Mouse (Mus musculus) granulocyte monocyte progenitor cell, adult 5-6 weeks (primary cell): ENCODE data around the gene Wdr66. TPM values are rescaled to one million over a fixed set of nuclear protein-coding genes. Genes with fewer than 3 reads are reported as not detected.
"Not testable (repeated sequence)": the region's sequence is repeated elsewhere in the genome, so short reads cannot be mapped to it uniquely, and the experiment has no call there.

ENCODE experiments used
- ATAC-seq: replicated peaks from 2 replicates; pipeline ENCODE4 v1.8.0; 2016; ENCODE audit warnings: mild to moderate bottlenecking, moderate TSS enrichment, inconsistent platforms; ENCODE audit not compliant: poor library complexity, severe bottlenecking
- total RNA-seq, 2 experiments: library from RNA; stranded (forward) in 1 of 2; stranded (reverse) in 1 of 2; fragments of 200-712, 200-1000 nt in 1 of 2; fragments of >200 nt in 1 of 2; fragmentation: Nextera tagmentation in 1 of 2; gene quantifications; 2 replicates each; pipeline ENCODE4 v1.2.3; 2014 to 2017

The Wdr66 gene
- total RNA-seq (2014; fragmentation: Nextera tagmentation) (0.99 TPM in 1 of 2 replicates, not detected in the other), total RNA-seq (2017) (not detected in 2 replicates)

GRCm38 (mm10) chr5:123251834-123252233, at the start of gene Wdr66:
Wdr66 (plus strand) TSS chr5:123252102.
- peak; percentile 87 for ATAC-seq

DNA sequence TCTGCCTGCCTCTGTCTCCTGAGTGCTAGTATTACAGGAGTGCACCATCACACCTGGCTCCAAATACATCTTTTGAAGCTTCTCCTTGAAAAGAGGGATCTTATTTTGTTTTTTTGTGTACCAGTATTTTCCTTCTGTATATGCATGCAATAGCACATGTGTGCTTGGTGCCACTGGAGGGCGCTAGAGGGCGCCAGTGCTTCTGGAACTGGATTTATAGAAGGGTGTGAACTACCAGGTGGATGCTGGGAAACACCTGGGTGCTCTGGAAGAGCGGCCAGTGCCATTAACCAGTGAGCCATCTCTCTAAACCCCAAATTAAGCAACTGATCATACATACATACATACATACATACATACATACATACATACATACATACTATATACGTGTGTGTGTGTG, 49.1 kb upstream of the Wdr66 start:
- not testable (repeated sequence) for ATAC-seq

DNA sequence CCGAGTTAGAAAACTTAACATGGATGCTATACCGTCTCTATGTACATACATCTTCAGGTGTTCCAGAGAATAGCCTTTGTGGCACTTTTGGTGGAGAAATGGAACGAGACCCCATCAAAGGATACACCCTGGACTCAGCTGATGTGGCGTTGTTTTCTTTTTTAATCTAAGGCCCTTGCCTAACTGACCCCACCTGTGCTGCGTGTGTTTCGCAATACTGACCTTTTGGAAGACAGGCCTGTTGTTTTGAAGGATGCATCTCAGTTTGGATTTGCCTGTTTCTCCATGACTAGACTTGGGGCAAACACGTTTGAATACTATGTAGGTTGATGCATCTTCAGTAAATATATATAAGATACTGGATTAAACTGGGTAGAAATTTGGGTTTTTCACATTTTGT, 48.3 kb upstream of the Wdr66 start:
- ATAC-seq, result not testable (repeated sequence)

DNA sequence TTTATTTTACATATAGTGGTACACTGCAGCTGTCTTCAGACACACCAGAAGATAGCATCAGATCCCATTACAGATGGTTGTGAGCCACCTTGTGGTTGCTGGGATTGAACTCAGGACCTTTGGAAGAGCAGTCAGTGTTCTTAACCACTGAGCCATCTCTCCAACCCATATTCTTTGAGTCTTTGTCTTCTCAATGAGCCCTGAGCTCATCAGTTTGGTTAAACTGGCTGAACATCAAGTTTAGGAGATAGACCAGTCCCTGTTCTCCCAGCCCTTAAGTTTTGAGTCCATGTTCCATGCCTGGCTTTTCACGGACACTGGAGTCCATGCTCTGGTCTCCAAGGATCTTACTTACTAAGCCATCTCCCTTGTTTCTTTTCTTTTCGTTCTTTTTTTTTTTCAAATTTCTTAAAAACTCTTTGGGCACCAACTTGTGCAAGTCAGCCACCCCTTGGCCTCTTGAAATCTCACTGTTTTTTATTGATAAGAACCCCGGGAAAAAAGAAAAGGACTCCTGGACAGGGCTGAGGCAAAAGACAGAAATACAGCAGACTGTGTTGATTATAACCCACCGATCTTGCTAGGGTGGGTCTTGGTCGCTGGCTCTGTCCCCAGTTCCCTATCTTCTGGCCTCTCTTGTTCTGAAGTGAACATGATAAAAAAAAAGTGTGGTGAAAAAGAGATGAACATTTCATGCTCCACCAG, 29.4 kb upstream of the Wdr66 start:
- peak; percentile 40 for ATAC-seq

GRCm38 (mm10) chr5:123223051-123223410, 28.9 kb upstream of the Wdr66 start:
- ATAC-seq, result peak; percentile 92

- not testable (repeated sequence) for ATAC-seq
These were observed 28.0 kb upstream of the Wdr66 start for GRCm38 (mm10) chr5:123223861-123224260.

GRCm38 (mm10) chr5:123226851-123227250, 25.1 kb upstream of the Wdr66 start:
- no peak for ATAC-seq

DNA sequence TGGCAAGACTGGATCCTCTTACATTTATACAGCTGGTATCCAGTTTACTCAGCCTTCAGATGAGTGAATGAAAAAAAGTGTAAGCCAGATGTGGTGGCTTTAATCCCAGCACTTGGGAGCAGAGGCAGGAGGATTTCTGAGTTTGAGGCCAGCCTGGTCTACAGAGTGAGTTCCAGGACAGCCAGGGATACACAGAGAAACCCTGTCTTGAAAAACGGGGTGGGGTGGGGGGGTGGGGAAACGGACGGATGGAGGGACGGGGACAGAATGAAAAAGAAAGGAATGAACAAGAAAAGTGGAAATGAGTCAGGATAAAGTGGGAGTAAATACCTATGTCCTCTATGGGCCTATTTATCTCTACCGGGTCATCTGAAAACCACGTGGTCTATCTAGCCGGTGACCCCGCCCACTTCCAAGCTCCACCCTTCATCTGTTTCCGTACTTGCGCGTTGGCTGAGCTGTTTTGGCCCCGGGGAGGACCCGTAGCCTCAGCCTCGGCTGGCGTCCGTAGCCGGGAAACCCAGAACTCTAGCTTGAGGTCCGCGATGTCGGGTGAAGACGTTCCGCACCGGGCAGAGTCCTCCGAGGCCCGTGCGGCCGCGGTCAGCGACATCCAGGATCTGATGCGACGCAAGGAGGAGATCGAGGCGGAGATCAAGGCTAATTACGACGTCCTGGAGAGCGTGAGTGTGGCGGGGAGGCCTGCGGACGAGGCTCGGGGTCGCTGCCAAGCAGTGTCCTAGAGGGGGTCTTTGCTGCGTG, 24.0 kb upstream of the Wdr66 start:
- ATAC-seq, result peak; percentile 96

DNA sequence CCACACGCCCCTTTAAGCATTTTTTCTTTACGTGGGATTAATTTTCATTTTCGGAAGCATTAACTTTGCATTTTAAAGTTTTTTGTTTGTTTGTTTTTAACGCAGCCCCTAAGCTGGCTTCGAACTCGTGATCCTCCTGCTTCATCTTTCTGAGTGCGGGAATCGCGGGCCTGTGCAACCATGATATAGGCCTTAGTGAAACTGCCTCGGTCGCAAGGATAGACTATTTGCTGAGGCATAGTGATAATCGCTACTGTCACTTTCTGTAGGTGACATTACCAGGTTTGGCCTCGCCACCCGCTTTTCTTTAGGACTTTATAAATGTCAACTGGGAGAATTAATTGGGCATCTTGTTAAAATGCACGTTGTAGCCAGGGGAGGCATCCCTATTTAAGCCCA, 23.4 kb upstream of the Wdr66 start:
- ATAC-seq, result no peak

DNA sequence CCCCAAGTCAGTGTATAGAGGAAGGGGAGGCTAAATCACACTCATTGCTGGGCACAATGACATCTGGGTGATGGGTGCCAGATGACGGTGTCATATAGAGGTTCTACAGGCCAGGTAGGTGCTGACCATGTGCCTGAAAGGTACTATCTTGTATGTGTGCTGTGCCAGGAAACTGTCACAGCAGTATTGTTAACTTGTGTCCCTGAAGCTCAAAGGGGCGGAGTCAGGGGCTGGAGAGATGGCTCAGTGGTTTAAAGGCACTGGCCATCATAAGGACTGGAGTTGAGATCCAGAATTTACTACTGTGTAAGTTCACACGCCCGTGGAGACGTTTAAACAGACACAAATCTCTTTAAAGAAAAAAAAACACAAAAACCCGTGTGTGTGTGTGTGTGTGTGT, 22.6 kb upstream of the Wdr66 start:
- no peak for ATAC-seq

DNA sequence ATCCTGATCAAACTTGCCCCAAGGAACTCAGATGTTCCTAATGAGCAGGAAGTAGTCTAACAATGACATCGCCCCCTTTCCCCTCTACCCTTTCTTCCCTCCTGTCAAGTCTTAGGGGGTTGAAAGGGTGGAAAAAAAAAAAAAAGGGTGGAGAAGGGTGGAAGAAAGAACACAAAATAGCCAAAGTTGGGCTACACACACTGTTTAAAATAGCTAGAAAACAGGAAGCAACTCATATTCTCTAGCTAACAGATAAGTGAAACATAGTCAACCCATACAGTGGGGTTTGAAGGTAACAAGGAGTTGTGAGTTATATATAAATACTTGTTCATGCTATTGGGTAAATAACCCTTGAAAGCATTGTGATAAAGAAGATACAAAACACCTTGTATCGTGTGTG, 19.7 kb upstream of the Wdr66 start:
- no peak for ATAC-seq

- peak; percentile 40; the same call in 1 of the 2 replicates for ATAC-seq
These were observed 16.2 kb upstream of the Wdr66 start for GRCm38 (mm10) chr5:123235731-123236130.

DNA sequence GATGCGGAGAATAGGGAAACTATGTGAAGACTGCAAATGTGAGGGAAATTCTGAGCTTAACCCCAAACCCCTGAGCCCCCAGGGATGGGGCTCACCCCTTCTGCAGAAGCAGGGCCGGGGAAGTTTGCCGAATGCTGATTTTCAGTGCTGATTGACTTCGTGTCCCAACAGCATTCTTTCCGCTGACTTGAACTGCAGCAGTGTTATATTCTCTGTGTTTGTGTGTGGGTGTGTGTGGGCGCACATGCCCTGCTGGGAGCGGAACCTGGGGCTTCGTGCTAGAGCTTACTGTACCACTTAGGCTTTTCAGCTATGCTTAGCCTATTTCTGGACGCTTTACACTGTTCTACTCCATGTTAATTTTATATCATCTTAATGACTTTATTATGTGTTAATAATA, 15.5 kb upstream of the Wdr66 start:
- no peak for ATAC-seq

GRCm38 (mm10) chr5:123239501-123239900, 12.4 kb upstream of the Wdr66 start:
- ATAC-seq, result no peak

DNA sequence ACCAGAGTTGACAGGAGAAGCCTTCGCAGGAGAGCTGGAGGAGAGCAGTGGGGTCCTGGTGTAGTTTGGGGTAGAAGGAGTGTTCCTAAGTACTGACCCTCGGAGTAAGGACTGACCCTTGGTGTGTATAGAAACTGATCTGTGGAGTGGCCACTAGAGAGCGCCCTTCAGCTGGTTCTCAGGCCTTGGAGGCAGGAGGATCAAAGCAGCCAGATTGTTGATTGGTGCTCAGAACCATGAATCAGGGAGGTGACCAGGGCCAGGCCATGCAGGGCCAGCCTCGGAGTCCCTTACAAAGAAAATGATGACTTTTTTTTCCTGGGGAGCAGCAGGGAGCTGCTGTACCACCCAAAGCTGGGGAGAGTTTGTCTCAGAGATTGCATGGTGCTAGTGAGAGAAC, 6.4 kb upstream of the Wdr66 start:
- peak; percentile 63 for ATAC-seq

- no peak for ATAC-seq
These were observed 512 bp upstream of the Wdr66 start for GRCm38 (mm10) chr5:123251390-123251789.

- peak; percentile 30 for ATAC-seq
These were observed 5.2 kb downstream of the Wdr66 start for GRCm38 (mm10) chr5:123256841-123257755.

DNA sequence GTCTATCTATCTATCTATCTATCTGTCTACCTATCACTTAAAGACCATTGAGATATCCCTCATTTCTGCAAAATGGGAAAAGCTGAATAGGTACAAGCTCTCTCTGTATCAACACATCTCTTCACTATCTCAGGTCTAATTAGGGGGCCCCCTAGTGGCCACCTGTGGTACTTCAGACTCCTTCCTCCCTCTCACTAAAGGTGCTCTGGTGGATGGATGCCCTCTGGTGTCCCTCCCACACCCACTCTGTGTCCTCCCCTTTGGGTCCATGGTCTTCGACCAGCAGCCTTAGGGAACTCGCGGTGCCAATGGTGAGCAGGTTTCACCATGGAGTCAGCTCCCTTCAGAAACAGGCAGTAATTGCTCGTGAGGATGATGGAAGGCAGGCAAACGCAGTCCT, 7.1 kb downstream of the Wdr66 start:
- 0 out of 2 replicates have a peak, but pooled peaks have one; percentile 14 for ATAC-seq

DNA sequence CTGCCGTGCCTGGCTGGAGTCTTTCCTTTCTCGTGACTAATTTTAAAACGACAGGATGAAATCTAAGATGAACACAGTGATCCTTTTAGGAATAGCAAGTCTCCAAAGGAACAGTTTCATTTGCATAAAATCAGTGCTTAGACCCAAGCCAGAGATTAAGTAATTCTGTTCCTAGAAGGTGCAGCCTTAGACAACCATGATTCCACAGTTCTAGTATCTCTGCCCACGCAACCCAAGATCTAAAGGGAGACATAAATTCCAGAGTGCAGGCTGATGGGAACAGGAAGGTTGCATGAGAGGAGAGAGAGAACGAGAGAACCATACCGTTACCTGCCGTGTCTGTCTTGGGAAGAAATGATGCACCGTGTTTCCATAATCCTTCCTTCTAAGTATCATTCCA, 8.8 kb downstream of the Wdr66 start:
- no peak for ATAC-seq

DNA sequence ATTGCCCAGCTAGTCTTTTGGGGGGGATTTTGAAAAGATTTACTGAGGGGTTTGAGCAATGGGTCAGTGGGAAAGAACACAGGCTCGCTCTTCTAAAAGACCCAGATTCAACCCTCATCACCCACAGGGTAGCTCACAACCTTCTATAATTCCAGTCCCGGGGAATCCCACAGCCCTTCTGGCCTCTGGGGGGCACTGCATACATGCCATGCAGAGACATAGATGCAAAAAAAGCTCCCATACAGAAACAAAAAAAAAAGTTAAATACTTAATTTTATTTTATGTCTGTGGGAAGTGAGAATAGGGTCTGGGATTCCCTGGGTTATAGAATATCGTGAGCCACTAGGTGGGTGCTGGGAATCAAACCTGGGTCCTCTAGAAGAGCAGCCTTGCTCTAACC, 15.0 kb downstream of the Wdr66 start:
- no peak for ATAC-seq
